Mouse (Mus musculus): ENCODE measurements around the gene Tex33. TPM values are rescaled to one million over a fixed set of nuclear protein-coding genes. Genes with fewer than 3 reads are reported as not detected.
A peak's percentile ranks its signal among the peaks of the same experiment; 100 is the strongest.

The Tex33 gene
- polyA plus RNA-seq, 2 experiments = not detected

DNA sequence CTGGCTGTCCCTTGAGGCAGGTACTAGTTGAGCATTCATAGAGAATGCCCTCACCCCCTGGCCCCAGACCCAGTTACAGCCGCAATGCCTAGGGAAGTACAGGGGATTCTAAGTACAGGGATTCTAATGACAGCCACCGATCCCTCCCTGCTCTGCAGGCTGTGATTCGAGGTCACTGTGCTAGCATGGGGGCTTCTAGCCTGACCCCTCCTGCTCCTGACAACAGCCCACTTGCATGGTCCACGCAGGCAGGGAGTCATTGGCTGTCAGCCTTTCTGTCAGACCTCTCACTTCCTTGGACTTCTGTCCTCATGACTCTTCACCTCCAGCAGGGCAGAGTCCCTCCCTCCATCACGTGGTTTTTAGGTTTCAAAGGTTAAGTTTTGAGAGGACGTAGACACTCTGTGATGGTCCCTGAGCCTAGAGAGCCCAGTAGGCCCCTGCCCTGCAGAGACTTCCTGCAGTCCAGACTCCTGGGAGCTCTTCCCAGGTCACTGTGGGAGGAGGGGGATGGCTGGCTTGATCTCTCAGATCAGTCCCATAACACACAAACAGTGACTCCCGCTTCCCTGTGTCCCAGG lies 35.9 kb upstream of the Tex33 start:
- no peak overlapping the region for H3K9ac ChIP-seq (ENCODE audit: low read depth, low read length, severe bottlenecking)
- H3K4me3 ChIP-seq (replicated peaks; ENCODE audit: low read length) = no peak overlapping the region
- no peak overlapping the region for H3K27ac ChIP-seq (replicated peaks; ENCODE audit: low read depth, low read length)
- no peaks in the 10 kb centered on the region for H3K9me3 ChIP-seq (ENCODE audit: control insufficient read depth, low read length)
- no peak for DNase-seq (ENCODE audit: low spot score)
- peaks cover 12% of the 10 kb centered on the region for H3K4me1 ChIP-seq (ENCODE audit: control insufficient read depth, insufficient read depth, low read length)
- WGBS = 80% methylated on average over 7 of the region's 7 CpGs
- peaks cover 51% of the 10 kb centered on the region for H3K36me3 ChIP-seq (ENCODE audit: control insufficient read depth, insufficient read depth, low read length)
- no peak overlapping the region for H3K4me2 ChIP-seq (replicated peaks; ENCODE audit: low read depth, low read length, severe bottlenecking)
- 0 out of 2 replicates have a peak, but pooled peaks cover 5% of the 10 kb centered on the region for H3K27me3 ChIP-seq (ENCODE audit: control insufficient read depth, insufficient read depth, low read length)
- TF ChIP-seq POLR2A (IDR thresholded peaks at IDR 0.05; ENCODE audit: borderline replicate concordance, extremely low read depth, insufficient read depth, insufficient read length) = no peak
- no peak for ATAC-seq (ENCODE audit: low FRiP score, low read depth)

DNA sequence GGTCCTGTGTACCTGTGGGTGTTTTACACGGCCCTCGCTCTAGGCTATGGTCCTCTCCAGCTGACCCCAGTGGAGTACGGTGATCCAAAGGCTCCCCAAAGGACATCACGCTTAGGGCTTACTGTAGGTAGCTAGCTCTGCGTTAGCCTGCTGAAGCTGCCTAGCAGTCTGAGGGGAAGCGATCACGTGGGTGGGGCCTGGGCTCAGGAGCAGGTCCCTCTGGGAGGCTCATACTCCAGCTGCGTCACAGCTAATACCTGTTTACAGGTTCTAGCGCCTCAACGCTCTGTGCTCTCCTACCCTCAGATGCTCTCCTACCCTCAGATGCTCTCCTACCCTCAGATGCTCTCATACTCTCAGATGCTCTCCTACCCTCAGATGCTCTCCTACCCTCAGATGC lies 35.2 kb upstream of the Tex33 start:
- DNase-seq (ENCODE audit: low spot score) (no peak), ATAC-seq (ENCODE audit: low FRiP score, low read depth) (no peak)
- WGBS = 74% methylated on average over 10 of the region's 10 CpGs

DNA sequence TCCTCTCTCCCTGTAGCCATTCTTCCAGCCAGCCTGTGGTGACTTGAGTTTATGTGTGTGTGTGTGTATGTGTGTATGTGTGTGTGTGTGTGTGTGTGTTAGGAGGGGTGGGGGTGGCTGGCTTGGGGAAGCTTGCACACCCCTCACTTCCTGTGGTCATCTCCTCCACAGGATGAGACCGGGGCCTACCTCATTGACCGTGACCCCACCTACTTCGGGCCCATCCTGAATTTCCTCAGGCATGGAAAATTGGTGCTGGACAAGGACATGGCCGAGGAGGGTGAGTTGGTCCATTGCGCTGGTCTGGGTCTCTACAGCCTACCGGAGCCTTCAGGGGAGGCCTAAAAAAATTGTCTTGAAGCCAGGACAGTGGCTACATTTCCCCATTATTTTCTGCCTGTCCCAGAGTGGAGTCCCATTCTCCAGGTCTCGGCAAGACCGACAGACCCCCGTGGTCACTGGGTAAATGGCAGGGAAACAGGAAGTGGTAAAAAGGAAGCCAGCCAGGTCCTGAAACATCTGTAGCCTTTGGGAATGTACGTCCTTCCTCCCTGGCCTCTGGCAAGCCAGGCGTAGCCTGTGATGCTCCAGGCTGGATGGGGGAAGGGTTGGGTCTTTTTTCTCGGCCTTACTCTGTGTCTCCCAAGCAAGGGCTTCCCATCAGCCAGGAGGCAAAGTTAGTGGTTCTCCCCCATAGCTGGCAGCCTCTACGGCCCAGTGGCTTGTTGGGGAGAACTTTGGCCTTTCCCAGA lies 34.3 kb upstream of the Tex33 start:
- 74% methylated on average over 13 of the region's 13 CpGs for WGBS
- TF ChIP-seq POLR2A (IDR thresholded peaks at IDR 0.05; ENCODE audit: borderline replicate concordance, extremely low read depth, insufficient read depth, insufficient read length) = no peak
- Histone ChIP-seq H3K4me3 (replicated peaks; ENCODE audit: low read length) (peak overlapping the region; percentile 72), H3K9me3 (ENCODE audit: control insufficient read depth, low read length) (no peaks in the 10 kb centered on the region), H3K27me3 (ENCODE audit: control insufficient read depth, insufficient read depth, low read length) (no peaks in the 10 kb centered on the region), H3K36me3 (ENCODE audit: control insufficient read depth, insufficient read depth, low read length) (peaks cover 41% of the 10 kb centered on the region), H3K4me1 (ENCODE audit: control insufficient read depth, insufficient read depth, low read length) (peaks cover 8% of the 10 kb centered on the region), H3K4me2 (replicated peaks; ENCODE audit: low read depth, low read length, severe bottlenecking) (peak overlapping the region; percentile 69), H3K9ac (ENCODE audit: low read depth, low read length, severe bottlenecking) (0 out of 2 replicates have a peak overlapping the region, but pooled peaks have one; percentile 73), H3K27ac (replicated peaks; ENCODE audit: low read depth, low read length) (no peak overlapping the region)
- ATAC-seq (ENCODE audit: low FRiP score, low read depth) = no peak
- no peak for DNase-seq (ENCODE audit: low spot score)

More for the DNA sequence above, 35.2 kb upstream of the Tex33 start:
- Histone ChIP-seq H3K9me3 (ENCODE audit: control insufficient read depth, low read length) (no peaks in the 10 kb centered on the region), H3K27me3 (ENCODE audit: control insufficient read depth, insufficient read depth, low read length) (no peaks in the 10 kb centered on the region), H3K4me3 (replicated peaks; ENCODE audit: low read length) (no peak overlapping the region), H3K9ac (ENCODE audit: low read depth, low read length, severe bottlenecking) (no peak overlapping the region), H3K4me1 (ENCODE audit: control insufficient read depth, insufficient read depth, low read length) (peaks cover 8% of the 10 kb centered on the region), H3K4me2 (replicated peaks; ENCODE audit: low read depth, low read length, severe bottlenecking) (no peak overlapping the region), H3K36me3 (ENCODE audit: control insufficient read depth, insufficient read depth, low read length) (peaks cover 49% of the 10 kb centered on the region), H3K27ac (replicated peaks; ENCODE audit: low read depth, low read length) (no peak overlapping the region)
- no peak for TF ChIP-seq POLR2A (IDR thresholded peaks at IDR 0.05; ENCODE audit: borderline replicate concordance, extremely low read depth, insufficient read depth, insufficient read length)

- no peak overlapping the region for H3K27ac ChIP-seq (replicated peaks; ENCODE audit: low read depth, low read length)
- WGBS = 0% methylated on average over 3 of the region's 3 CpGs
- ATAC-seq (ENCODE audit: low FRiP score, low read depth) = no peak
Observed at GRCm38 (mm10) chr15:78429139-78429459, 33.4 kb upstream of the Tex33 start.

DNA sequence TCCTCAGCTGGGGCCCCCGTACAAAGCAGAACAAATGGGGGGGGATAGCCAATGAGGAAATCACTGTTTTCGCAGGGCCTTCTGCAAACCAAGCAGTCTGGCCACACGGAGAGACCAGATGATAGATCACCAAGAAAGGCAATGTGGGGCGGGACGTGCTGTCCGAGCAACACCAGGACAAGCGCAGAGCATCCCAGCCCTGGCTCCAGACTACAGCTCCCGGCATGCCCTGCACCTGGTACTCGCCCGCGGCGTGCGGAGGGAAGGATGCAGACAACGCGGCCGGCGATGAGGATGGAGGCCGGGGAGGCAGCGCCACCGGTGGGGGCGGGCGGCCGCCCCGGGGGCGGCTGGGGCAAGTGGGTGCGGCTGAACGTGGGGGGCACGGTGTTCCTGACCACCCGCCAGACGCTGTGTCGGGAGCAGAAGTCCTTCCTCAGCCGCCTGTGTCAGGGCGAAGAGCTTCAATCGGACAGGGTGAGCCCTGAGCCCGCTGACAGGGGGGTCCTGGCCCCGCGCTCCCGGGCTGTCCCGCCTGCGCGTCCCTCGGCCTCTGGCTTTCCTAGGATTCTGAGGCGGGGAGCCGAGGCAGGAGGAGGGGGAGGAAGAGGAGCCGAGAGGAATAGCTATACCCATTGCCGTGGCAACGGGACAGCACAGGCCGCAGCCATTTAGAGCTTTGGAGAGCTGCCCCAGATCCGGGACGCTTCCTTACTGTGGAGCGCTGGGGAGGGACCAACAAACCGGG lies 32.9 kb upstream of the Tex33 start, which contains the start of gene Kctd17:
Gene Kctd17, plus strand, starts transcription at position 174 of the 748 bp plus-strand sequence.
- DNase-seq (ENCODE audit: low spot score) = peak; percentile 71
- Histone ChIP-seq H3K36me3 (ENCODE audit: control insufficient read depth, insufficient read depth, low read length) (peaks cover 26% of the 10 kb centered on the region), H3K9me3 (ENCODE audit: control insufficient read depth, low read length) (no peaks in the 10 kb centered on the region), H3K27me3 (ENCODE audit: control insufficient read depth, insufficient read depth, low read length) (no peaks in the 10 kb centered on the region), H3K4me2 (replicated peaks; ENCODE audit: low read depth, low read length, severe bottlenecking) (peak within 1 kb of the TSS; percentile 69), H3K9ac (ENCODE audit: low read depth, low read length, severe bottlenecking) (peak within 1 kb of the TSS; percentile 73), H3K27ac (replicated peaks; ENCODE audit: low read depth, low read length) (0 out of 2 replicates have a peak within 1 kb of the TSS, but pooled peaks have one; percentile 19), H3K4me3 (replicated peaks; ENCODE audit: low read length) (peak within 1 kb of the TSS; percentile 72), H3K4me1 (ENCODE audit: control insufficient read depth, insufficient read depth, low read length) (peaks cover 8% of the 10 kb centered on the region)
- WGBS = 1% methylated on average over 41 of the region's 52 CpGs
- peak; percentile 64; the same call in 1 of the 2 replicates for TF ChIP-seq POLR2A (IDR thresholded peaks at IDR 0.05; ENCODE audit: borderline replicate concordance, extremely low read depth, insufficient read depth, insufficient read length)
- ATAC-seq (ENCODE audit: low FRiP score, low read depth) = peak; percentile 89

More at GRCm38 (mm10) chr15:78429139-78429459, 33.4 kb upstream of the Tex33 start:
- H3K9me3 ChIP-seq (ENCODE audit: control insufficient read depth, low read length) = no peaks in the 10 kb centered on the region
- TF ChIP-seq POLR2A (IDR thresholded peaks at IDR 0.05; ENCODE audit: borderline replicate concordance, extremely low read depth, insufficient read depth, insufficient read length) = no peak
- peak overlapping the region; percentile 72 for H3K4me3 ChIP-seq (replicated peaks; ENCODE audit: low read length)
- H3K36me3 ChIP-seq (ENCODE audit: control insufficient read depth, insufficient read depth, low read length) = peaks cover 32% of the 10 kb centered on the region
- H3K9ac ChIP-seq (ENCODE audit: low read depth, low read length, severe bottlenecking) = peak overlapping the region; percentile 73
- peak overlapping the region; percentile 69 for H3K4me2 ChIP-seq (replicated peaks; ENCODE audit: low read depth, low read length, severe bottlenecking)
- peaks cover 8% of the 10 kb centered on the region for H3K4me1 ChIP-seq (ENCODE audit: control insufficient read depth, insufficient read depth, low read length)
- DNase-seq (ENCODE audit: low spot score) = no peak
- no peaks in the 10 kb centered on the region for H3K27me3 ChIP-seq (ENCODE audit: control insufficient read depth, insufficient read depth, low read length)
